In the genomic region with DNA sequence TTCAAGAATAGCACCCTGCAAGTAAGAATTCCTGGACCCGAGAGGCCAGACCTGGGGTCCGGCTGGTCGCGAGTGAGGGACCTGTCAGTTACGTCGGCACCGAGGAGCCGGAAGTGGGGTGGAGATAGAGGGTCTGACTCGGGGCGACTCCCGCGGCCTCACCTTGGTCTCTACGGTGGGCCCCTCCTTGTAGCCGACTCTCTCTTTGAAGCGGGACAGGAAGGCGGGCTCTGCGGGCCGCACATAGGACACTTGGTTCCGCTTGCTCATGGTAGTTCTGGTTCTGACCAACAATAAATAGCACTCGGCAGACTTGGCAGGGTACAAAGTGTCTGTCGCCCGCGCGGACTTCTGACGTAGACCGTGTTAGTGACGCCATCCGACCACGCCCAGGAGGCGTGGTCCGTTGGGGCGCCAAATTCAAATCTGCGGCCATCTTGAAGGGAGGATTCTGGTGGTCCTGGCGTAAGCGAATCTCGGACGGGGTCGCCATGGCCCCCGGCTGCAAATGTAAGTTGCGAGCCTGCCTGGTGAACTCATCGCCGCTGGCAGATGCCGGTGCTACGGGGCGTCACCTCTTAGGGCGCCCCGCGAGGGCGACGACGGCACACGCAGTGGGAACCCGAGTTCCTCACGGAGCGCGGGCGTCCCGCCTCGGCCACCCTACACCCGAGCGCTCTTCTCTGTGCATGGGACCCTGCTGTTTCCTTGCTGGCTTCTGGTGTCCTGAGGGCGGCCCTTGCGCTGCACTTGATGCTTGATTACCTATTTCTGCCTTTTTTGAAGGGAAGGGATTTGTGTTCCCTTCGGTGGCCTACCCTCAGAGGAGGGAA, we compare ENCODE assay signal across 7 mouse cellular contexts. TPM values are rescaled to one million over a fixed set of nuclear protein-coding genes. Genes with fewer than 3 reads are reported as not detected.
DNase-seq lines count a peak whose midpoint lies in the region; ATAC-seq and TF ChIP-seq lines count a peak whose summit lies in the region.

1110059G10Rik (minus strand) TSS at position 358 of the 833 bp plus-strand sequence.
Kif15 (plus strand) TSS at position 404 of the 833 bp plus-strand sequence.

- peak; percentile 92 for DNase-seq in adrenal gland, postnatal 25 days
- peak; percentile 98 for DNase-seq in heart, adult 11 months
- DNase-seq in kidney, adult 18-20 months = peak; percentile 96
- peak; percentile 80 to 83 for DNase-seq in spleen, adult 2 months (ENCODE audit: low read depth in 1 of 2, low spot score in 2 of 2)

- peak within 1 kb of the TSS; percentile 76 for H3K4me2 ChIP-seq in embryonic facial prominence, embryonic 12.5 days (replicated peaks)
- peak within 1 kb of the TSS; percentile 86 for H3K4me2 ChIP-seq in limb, embryonic 12.5 days
- peak within 1 kb of the TSS; percentile 96 for H3K4me2 ChIP-seq in midbrain, embryonic 15.5 days

- H3K9ac ChIP-seq in embryonic facial prominence, embryonic 12.5 days = peak within 1 kb of the TSS; percentile 61
- H3K9ac ChIP-seq in limb, embryonic 12.5 days (replicated peaks) = peak within 1 kb of the TSS; percentile 78
- peak within 1 kb of the TSS; percentile 64 for H3K9ac ChIP-seq in midbrain, embryonic 15.5 days

- peak; percentile 13; the same call in 1 of the 2 replicates for TF ChIP-seq CTCF in spleen, adult 2 months (IDR thresholded peaks at IDR 0.05; ENCODE audit: extremely low read depth, insufficient read depth, insufficient read length, insufficient replicate concordance)

- peaks cover 15% of the 10 kb centered on the region for H3K36me3 ChIP-seq in embryonic facial prominence, embryonic 12.5 days
- H3K36me3 ChIP-seq in limb, embryonic 12.5 days = peaks cover 10% of the 10 kb centered on the region
- H3K36me3 ChIP-seq in midbrain, embryonic 15.5 days (replicated peaks) = peaks cover 11% of the 10 kb centered on the region; the same call in 1 of the 2 replicates
- H3K36me3 ChIP-seq in spleen, adult 2 months (ENCODE audit: control insufficient read depth, insufficient read depth, low read length) = peaks cover 3% of the 10 kb centered on the region

- peak within 1 kb of the TSS; percentile 78 for H3K27ac ChIP-seq in embryonic facial prominence, embryonic 12.5 days
- H3K27ac ChIP-seq in limb, embryonic 12.5 days = peak within 1 kb of the TSS; percentile 83
- peak within 1 kb of the TSS; percentile 81 for H3K27ac ChIP-seq in midbrain, embryonic 15.5 days
- peak within 1 kb of the TSS; percentile 88 for H3K27ac ChIP-seq in spleen, adult 2 months (ENCODE audit: insufficient read depth, low read length)

- H3K9me3 ChIP-seq in embryonic facial prominence, embryonic 12.5 days = no peaks in the 10 kb centered on the region
- no peaks in the 10 kb centered on the region for H3K9me3 ChIP-seq in limb, embryonic 12.5 days
- H3K9me3 ChIP-seq in midbrain, embryonic 15.5 days = no peaks in the 10 kb centered on the region

- no peak for TF ChIP-seq POLR2A in spleen, adult 2 months (IDR thresholded peaks at IDR 0.05; ENCODE audit: low read depth, low read length)

- H3K4me1 ChIP-seq in embryonic facial prominence, embryonic 12.5 days = peaks cover 9% of the 10 kb centered on the region
- H3K4me1 ChIP-seq in limb, embryonic 12.5 days (replicated peaks) = peaks cover 16% of the 10 kb centered on the region
- H3K4me1 ChIP-seq in midbrain, embryonic 15.5 days = peaks cover 13% of the 10 kb centered on the region
- H3K4me1 ChIP-seq in spleen, adult 2 months (ENCODE audit: control insufficient read depth, insufficient read depth, insufficient read length) = 0 out of 2 replicates have a peak, but pooled peaks cover 4% of the 10 kb centered on the region

- under 1% methylated on average over 64 of the region's 64 CpGs for WGBS in embryonic facial prominence, embryonic 12.5 days
- WGBS in limb, embryonic 12.5 days = under 1% methylated on average over 64 of the region's 64 CpGs
- under 1% methylated on average over 64 of the region's 64 CpGs for WGBS in midbrain, embryonic 15.5 days
- under 1% methylated on average over 64 of the region's 64 CpGs for WGBS in spleen, adult 2 months

- peak; percentile 87 for ATAC-seq in embryonic facial prominence, embryonic 12.5 days (ENCODE audit: insufficient number of reproducible peaks, insufficient read depth, low FRiP score, low TSS enrichment)
- ATAC-seq in limb, embryonic 12.5 days (ENCODE audit: insufficient number of reproducible peaks, insufficient read depth, low FRiP score, low TSS enrichment, low read depth) = peak; percentile 95
- ATAC-seq in midbrain, embryonic 15.5 days (replicated peaks) = peak; percentile 98

- H3K27me3 ChIP-seq in embryonic facial prominence, embryonic 12.5 days = no peaks in the 10 kb centered on the region
- no peaks in the 10 kb centered on the region for H3K27me3 ChIP-seq in limb, embryonic 12.5 days
- no peaks in the 10 kb centered on the region for H3K27me3 ChIP-seq in midbrain, embryonic 15.5 days (replicated peaks)
- H3K27me3 ChIP-seq in spleen, adult 2 months (ENCODE audit: control insufficient read depth, insufficient read depth, low read length) = no peaks in the 10 kb centered on the region

- peak within 1 kb of the TSS; percentile 94 for H3K4me3 ChIP-seq in embryonic facial prominence, embryonic 12.5 days
- peak within 1 kb of the TSS; percentile 89 for H3K4me3 ChIP-seq in limb, embryonic 12.5 days (replicated peaks)
- H3K4me3 ChIP-seq in midbrain, embryonic 15.5 days = peak within 1 kb of the TSS; percentile 77
- H3K4me3 ChIP-seq in spleen, adult 2 months (ENCODE audit: extremely low read depth, insufficient read depth, insufficient read length) = peak within 1 kb of the TSS; percentile 95

RNA-seq across cellular contexts. Expression of gene 1110059G10Rik, which starts in this region (rescaled TPM):
- total RNA-seq in adrenal gland, postnatal 25 days (2021) = 17.9 and 28.3 TPM in 2 replicates
- 29.7 and 31.7 TPM in 2 replicates for polyA plus RNA-seq in embryonic facial prominence, embryonic 12.5 days (2016; fragmentation: Nextera tagmentation; extraction: Ambion mirVana)
- 32.7 and 34.8 TPM in 2 replicates for polyA plus RNA-seq in limb, embryonic 12.5 days (2016; fragmentation: Nextera tagmentation; extraction: Ambion mirVana)
- polyA plus RNA-seq in midbrain, embryonic 15.5 days (2015; fragmentation: Nextera tagmentation; extraction: Ambion mirVana) = 23.9 and 27.4 TPM in 2 replicates
- 1.6 and 1.7 TPM in 2 replicates for polyA plus RNA-seq in spleen, adult 2 months (2012; rRNA removed)

RNA-seq across cellular contexts. Expression of gene Kif15, which starts in this region (rescaled TPM):
- total RNA-seq in adrenal gland, postnatal 25 days (2021) = 4.2 and 6.1 TPM in 2 replicates
- 66.7 and 70.8 TPM in 2 replicates for polyA plus RNA-seq in embryonic facial prominence, embryonic 12.5 days (2016; fragmentation: Nextera tagmentation; extraction: Ambion mirVana)
- polyA plus RNA-seq in limb, embryonic 12.5 days (2016; fragmentation: Nextera tagmentation; extraction: Ambion mirVana) = 75.4 and 86.7 TPM in 2 replicates
- polyA plus RNA-seq in midbrain, embryonic 15.5 days (2015; fragmentation: Nextera tagmentation; extraction: Ambion mirVana) = 9.8 and 12.1 TPM in 2 replicates
- 1.4 and 2.9 TPM in 2 replicates for polyA plus RNA-seq in spleen, adult 2 months (2012; rRNA removed)

Comparison
In these comparisons a context has a peak if more than half of its experiments do, and no peak if none do; other contexts are left out.
1. Peak in every context shown above with its lines: DNase-seq, ATAC-seq, H3K4me3 ChIP-seq and H3K27ac ChIP-seq.